Mouse (Mus musculus) c-Kit-negative CD71-positive TER-119-positive erythroid progenitor cells, embryonic 14.5 days (primary cell): ENCODE results near the gene Zdhhc13.

Experiments
- DNase-seq: peaks from one replicate; pipeline ENCODE4 v3.0.0-alpha.2; 2013; ENCODE audit warnings: low read depth, low spot score

Zdhhc13 gene

GRCm38 (mm10) chr7:48841538-48841937, 52.7 kb downstream of the Zdhhc13 start:
- no peak for DNase-seq

GRCm38 (mm10) chr7:48842353-48842752, 53.5 kb downstream of the Zdhhc13 start:
- no peak for DNase-seq

- DNase-seq = no peak
Observed at GRCm38 (mm10) chr7:48843541-48843940, 54.7 kb downstream of the Zdhhc13 start.

GRCm38 (mm10) chr7:48845213-48845973, 56.6 kb downstream of the Zdhhc13 start:
- no peak for DNase-seq

GRCm38 (mm10) chr7:48846755-48847154, 58.0 kb downstream of the Zdhhc13 start:
- no peak for DNase-seq

GRCm38 (mm10) chr7:48847820-48848650, 59.2 kb downstream of the Zdhhc13 start, which contains the start of gene Csrp3:
Gene Csrp3, minus strand, starts transcription at chr7:48848033.
- DNase-seq = no peak

- DNase-seq = no peak
Observed at GRCm38 (mm10) chr7:48851529-48852104, 62.8 kb downstream of the Zdhhc13 start.

- DNase-seq = no peak
Observed at GRCm38 (mm10) chr7:48853496-48853895, 64.7 kb downstream of the Zdhhc13 start.

- no peak for DNase-seq
Observed at GRCm38 (mm10) chr7:48855461-48855860, 66.7 kb downstream of the Zdhhc13 start.

GRCm38 (mm10) chr7:48858257-48858656, 69.5 kb downstream of the Zdhhc13 start:
- DNase-seq = no peak

- DNase-seq = no peak
Observed at GRCm38 (mm10) chr7:48859362-48859761, 70.6 kb downstream of the Zdhhc13 start.

GRCm38 (mm10) chr7:48860948-48861347, 72.1 kb downstream of the Zdhhc13 start:
- no peak for DNase-seq

- no peak for DNase-seq
Observed at GRCm38 (mm10) chr7:48861796-48862195, 73.0 kb downstream of the Zdhhc13 start.

- no peak for DNase-seq
Observed at GRCm38 (mm10) chr7:48864199-48864598, 75.4 kb downstream of the Zdhhc13 start.

- no peak for DNase-seq
Observed at GRCm38 (mm10) chr7:48864671-48865458, 76.1 kb downstream of the Zdhhc13 start.

GRCm38 (mm10) chr7:48867576-48867975, 78.8 kb downstream of the Zdhhc13 start:
- no peak for DNase-seq

GRCm38 (mm10) chr7:48870144-48870543, 81.3 kb downstream of the Zdhhc13 start:
- no peak for DNase-seq

- no peak for DNase-seq
Observed at GRCm38 (mm10) chr7:48870579-48871180, 81.9 kb downstream of the Zdhhc13 start.

- DNase-seq = no peak
Observed at GRCm38 (mm10) chr7:48871292-48871691, 82.5 kb downstream of the Zdhhc13 start.

GRCm38 (mm10) chr7:48875096-48875495, 86.3 kb downstream of the Zdhhc13 start:
- DNase-seq = no peak

GRCm38 (mm10) chr7:48876526-48876925, 87.7 kb downstream of the Zdhhc13 start:
- peak; percentile 53 for DNase-seq
